Mouse (Mus musculus): ENCODE results near the gene Gna15.

Gna15 gene

DNA sequence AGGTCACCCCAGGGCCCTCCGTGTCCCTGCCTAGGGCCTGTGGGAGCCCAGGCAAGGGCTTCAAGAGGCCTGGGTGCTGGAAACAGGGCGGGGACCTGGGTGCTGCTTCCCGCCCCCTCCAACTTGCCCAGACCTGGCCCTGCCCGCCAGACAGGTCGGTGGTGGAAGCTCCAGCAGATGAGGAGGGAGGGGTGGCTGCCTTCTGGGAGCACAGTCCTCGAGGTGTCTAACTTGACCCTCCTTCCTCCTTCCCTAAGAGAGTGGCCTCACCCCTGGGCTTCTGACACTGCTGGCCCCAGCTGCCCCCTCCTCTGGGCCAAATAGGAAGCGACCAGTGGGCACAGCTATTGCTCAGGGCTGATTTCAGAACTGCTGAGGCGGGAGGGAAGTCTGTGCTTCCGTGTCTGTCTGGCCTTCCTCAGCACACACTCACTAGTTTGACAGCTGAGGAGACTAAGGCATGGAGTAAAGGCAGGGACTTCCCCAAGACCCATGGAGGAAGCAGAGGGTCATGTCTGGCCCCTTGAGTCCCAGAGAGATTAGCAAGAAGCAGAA is at the start of gene Gna15:
Gna15 (minus strand) TSS at position 175 of the 555 bp plus-strand sequence.
- no peak for DNase-seq (ENCODE audit: low spot score)

DNA sequence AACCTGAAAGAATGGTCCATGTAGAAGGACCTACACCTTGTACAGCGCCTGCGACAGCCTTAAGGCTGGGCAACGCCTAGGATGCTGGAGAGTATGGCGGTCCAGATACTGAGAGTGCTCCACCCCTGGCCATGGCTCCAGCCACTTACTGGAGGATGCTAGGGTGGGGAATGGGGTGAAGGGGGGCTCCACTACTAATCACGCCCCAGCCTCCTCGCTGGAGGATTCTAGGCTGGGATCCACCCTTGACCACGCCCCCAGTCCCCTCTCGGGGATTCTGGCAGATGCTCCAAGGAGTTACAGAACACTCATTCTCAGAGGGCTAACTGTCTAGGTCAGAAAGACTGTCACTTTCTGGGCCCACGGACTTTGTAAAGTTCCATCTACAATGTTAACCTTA is 49.0 kb upstream of the Gna15 start:
- DNase-seq (ENCODE audit: low spot score) = no peak

DNA sequence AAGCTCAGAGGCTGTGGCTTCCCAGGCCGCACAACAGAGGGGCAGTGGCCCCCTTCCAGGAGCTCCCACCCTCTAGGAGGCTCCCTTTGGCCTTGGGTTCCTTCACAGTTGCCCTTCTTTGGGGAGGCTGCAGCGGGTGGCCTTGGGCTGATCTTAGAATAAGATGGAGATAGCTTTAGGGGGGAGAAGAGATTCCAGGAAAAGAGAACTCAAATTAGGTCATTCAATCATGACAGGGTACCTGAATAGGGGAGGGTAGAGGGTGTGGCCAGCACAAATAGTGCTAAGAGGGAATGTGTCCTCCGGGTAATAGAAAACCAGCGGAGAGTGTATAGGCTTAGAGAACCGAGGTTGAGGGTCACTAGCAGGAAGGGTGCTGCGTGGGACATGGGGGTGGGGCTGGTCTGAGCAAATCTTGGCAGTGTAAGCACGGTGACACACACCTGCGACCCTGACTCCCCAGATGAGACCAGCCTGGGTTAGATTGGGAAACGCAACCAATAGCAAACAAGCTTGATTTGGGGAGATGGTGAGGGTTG is 48.2 kb upstream of the Gna15 start:
- DNase-seq (ENCODE audit: low spot score) = no peak

DNA sequence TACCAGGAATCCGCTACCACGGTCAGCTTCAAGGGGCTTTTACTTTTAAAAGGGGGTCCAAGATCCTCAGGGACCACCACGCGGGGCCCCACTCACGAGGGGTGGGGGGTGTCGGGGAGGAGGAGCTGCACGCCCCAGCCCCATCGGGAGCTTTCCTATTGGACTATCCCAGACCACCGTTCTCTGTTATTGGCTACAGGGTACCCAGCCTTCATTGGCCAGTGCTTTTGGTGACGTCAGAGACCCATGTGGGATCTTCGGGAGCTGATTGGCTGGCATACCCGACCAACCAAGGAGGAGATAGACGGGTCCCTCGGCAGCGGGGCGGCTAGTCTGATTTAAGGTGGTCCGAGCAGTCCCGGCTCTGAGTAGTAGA is 47.5 kb upstream of the Gna15 start:
- peak; percentile 99 for DNase-seq (ENCODE audit: low spot score)

DNA sequence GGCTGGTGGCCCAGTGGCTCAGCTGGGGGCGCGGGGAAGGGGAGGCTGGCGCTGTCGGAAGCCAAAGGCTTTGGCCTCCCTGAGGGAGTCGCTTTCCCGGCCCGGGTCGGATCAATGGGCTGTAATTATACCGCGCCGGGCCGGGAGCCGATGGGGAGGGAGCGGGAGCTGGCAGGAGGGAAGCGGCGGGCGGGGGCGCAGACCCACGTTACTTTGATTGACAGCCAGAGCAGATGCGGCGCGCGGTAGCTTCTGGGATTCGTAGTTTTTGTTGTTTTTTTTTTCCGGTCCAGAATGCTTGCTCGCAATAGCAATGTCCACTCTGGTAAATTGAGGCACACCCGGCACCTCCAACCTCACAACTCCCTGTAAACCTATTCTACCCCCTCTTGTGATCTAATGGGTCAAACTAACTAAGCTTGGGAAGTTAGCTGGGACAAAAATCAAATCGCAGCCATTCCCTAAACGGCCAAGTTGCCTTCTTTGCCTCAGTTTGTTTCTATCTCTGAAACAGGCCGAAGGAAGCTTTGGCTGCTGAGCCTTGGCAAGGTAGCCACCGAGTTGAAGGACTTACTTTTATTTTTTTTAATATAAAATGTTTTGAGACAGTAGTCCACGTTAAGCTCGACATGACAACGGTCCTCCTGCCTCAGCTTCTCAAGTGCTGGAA is 46.9 kb upstream of the Gna15 start:
- DNase-seq (ENCODE audit: low spot score) = peak; percentile 99

DNA sequence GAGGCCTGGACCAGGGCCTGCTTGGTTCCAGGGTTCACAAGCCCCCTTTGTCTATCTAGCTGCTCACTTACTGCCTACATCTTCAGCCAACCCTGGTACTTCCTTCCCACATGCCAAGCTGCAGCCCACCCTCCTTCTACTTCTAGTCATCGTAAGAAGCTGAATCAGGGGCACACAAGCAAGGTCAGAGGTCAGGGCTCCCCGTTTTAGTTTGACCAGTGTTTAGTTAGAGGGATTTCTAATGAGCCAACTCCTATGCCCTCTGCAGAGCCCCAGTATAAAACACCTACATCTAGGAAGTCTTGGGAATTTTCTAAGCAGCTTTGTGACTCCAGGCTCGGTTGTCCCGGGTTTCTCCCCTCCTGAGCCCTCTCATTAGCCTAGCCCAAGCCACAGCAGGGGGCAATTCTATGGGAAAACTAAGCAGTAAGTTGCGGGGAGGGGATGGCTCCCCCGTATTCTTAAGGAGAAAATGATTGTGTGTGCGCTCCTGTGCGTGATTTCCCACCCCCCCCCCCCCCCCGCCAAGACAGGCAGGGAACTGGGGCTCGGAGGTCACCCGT is 46.3 kb upstream of the Gna15 start:
- peak; percentile 76 for DNase-seq (ENCODE audit: low spot score)

DNA sequence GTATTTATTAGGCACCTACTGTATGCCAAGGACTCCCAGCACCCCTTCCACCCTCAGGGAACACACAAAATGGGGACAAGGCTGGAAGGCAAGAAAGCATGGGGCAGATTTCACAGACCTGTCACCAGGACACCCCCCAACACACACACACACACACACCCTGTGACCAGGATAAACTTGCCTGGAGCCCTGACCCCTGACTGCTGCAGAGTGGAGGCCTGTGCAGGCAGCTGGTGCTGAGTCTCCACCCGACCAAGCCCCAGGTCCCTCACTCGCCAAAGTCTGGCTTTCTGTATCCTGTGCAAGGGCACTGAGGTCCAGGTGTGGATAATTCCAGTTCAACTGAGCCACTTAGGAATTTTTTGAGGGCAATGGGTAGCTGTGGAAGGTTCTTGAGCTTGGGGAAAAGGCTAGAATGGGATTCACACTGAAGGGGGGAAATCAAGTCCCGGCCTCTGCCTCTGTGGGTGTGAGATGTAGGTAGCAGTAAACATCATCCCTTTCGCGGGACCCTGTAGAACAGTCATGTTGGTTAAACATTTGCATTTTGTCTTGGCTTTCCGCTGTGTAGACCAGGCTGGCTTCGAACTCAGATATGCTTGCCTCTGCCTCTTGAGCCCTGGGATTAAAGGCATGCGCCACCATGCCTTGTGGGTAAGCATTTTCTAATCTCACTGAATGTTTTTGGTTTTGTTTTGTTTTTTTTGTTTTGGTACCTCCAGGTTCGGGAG is 45.6 kb upstream of the Gna15 start:
- peak; percentile 33 for DNase-seq (ENCODE audit: low spot score)

DNA sequence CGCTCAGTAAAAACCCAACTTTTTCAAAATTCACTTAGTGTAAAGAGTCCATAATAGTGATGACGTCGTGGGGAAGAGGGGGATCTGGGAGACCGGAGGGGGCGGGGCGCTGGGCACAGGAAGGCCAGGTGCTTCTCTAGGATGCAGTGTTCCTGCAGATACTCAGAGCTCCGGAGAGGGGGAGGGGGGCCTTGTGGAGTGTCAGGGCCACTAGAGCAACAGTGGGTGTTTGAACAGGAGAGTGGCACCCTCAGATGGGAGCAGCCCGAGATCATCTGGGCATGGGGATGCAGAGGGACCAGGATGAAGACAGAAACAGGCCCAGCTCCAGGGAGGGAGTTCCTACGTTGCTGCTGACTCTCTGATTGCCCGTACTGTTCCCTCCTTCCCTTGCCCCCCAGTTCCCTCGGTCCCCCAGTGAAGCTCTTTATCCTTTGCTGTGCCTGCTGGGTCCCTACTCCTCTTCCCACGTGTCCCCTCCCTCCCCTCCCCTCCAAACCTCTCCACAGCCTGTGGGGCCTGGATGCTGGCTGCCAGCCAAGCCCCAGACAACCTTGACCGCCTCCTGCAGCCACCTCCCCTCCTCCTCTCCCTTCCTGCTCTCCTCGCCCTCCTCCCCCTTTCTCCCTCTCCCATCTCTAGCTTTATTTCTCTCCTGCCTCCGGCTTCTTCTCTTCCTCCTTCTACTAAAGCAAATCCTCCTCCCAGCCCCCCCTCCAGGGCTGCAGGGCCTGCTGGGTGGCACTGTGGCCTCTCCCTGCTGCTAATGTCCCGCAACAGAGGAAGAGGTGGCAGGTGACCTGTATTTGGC is 44.6 kb upstream of the Gna15 start:
- DNase-seq (ENCODE audit: low spot score) = peak; percentile 62

DNA sequence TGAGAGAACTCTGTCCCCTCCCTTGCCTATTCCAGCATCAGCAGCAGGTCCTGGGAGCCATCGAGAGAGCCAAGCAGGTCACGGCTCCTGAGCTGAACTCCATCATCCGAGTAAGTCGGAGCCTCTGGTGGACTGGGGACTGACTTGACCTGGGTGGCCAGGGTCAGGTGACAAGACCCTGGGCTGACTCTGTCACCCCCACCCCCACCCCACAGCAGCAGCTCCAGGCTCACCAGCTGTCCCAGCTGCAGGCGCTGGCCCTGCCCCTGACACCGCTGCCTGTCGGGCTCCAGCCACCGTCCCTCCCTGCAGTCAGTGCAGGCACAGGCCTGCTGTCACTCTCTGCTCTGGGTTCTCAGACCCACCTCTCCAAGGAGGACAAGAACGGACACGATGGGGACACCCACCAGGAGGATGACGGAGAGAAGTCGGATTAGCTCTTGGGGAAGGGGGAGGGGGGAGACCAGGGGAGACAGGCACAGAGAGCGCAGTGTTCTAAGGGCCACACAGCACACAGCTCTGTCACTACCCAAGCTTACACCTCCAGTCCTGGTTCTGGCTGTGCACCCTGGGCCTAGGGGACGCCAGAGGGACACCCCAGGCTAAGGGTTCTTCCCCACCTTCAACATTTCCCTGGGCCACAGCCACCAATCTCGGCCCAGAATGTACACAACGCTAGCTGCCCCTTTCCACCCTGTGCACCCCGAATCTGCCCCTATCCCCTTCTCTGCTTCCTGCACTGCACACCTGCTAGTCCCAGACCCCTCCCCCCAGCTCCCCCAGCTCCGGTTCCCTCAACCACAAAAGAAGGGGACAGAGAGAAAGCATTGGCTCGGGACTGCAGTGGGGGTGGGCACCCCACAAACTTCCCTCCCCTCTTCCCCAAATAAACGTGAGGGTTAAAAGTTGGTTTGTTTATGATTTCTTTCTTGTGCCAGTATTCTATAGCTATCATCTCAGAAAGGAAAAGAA is 41.5 kb upstream of the Gna15 start:
- no peak for DNase-seq (ENCODE audit: low spot score)

DNA sequence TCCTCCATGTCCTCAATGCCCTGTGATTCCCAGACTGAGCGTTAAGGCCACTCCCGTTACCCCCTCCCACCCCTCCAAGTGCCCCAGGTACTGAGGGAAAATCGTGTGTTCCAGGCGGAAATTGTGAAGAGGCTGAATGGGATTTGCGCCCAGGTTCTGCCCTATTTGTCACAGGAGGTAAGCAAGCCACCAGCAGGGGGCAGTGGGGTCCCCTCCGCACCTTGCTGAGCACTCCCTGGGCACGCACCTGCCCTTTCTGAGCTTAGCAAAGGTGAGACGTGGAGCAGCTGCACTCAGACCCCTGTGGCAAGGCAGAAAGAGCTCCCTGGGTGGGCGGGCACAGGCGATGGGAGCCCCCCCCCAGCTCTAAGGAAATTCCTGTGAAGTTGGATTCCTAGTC is 40.7 kb upstream of the Gna15 start:
- peak; percentile 70 for DNase-seq (ENCODE audit: low spot score)

DNA sequence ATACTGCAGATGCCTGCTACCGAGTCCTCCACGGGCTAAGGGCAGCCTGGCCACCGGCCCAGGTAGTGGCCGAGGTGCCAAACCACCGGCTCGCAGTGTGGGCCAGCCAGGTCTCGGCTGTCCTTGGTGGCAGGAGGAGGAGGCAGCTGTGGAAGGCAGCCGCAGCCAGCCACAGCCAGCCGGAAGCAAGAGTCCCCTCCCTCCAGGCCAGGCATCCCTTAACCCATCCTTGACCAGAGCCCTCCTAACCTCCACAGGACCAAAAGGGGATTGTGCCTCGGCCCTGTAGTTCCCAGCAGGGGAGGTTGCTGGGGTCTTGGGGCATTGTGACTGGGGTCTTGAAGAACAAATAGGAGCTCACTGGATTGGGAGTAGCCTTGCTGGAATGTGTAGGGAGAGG is 40.2 kb upstream of the Gna15 start:
- DNase-seq (ENCODE audit: low spot score) = peak; percentile 49

DNA sequence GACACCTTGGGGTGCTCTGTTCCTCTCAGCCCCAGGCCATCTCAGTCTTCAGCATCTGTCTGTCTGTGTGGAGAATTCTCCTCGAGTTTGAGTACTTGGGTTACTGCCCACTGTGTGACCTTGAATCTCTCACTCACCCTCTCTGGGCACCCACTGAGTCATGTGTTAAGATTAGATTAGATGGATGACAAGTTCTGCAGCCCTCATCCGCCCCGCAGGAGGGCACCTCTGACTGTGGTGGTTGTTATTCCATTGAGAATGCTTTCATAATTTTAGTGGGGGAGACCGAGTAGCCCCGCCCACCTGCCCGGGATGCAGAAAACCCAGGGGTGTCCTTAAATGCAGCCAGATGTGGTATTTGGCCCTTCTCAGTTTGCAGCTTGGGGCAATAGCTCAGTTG is 39.5 kb upstream of the Gna15 start:
- DNase-seq (ENCODE audit: low spot score) = no peak

DNA sequence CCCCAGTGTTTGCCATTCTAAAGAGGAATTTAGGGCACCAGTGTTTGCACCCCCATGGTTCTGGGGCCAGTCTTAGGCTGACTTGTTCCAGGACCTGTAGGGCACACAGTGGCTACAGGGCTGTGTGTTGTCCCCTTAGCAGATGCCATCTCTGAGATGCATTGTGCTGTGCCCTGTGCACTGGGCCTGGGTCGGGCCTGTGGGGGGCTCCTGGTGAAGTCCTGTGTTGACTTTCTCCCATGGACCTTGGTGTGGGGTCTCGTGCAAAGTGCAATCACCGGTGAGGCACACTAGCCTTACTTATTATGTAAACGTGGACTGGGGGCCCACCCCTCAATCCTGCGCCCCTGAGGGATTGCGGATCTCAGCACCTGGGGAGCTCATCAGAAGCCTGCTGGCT is 38.4 kb upstream of the Gna15 start:
- no peak for DNase-seq (ENCODE audit: low spot score)

DNA sequence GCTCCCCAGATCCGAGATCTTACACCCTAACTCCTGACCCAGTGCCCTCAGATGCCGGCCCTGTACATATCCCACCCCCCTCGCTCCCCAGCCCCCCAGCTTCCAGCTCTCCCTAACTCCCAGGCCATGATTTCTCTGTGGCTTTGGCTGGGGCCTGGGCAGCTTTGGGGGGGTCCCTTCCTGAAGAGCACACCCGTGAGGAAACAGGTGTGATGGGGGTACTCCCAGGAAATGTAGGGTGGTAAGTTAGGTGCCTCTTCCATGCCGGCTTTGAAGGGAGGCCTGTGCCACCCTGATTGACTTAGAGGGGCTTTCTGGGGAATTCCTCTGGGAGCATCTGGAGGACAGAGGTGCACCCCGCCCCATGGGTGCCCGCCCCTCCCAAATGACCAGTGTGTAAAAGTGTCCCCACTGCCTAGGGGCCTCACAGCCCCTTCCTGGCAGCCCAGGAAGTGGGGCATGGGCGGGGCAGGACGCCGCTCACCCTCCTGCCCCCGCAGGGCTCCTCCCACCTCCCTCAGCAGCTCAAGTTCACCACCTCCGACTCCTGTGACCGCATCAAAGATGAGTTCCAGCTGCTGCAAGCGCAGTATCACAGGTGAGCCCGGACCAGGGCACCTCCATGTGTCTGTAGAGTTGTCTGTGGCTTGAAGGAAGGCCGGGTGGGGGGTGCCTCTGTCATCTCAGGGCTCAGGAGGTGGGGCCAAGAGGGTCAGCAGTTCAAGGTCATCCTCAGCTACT is 36.9 kb upstream of the Gna15 start:
- DNase-seq (ENCODE audit: low spot score) = peak; percentile 29

DNA sequence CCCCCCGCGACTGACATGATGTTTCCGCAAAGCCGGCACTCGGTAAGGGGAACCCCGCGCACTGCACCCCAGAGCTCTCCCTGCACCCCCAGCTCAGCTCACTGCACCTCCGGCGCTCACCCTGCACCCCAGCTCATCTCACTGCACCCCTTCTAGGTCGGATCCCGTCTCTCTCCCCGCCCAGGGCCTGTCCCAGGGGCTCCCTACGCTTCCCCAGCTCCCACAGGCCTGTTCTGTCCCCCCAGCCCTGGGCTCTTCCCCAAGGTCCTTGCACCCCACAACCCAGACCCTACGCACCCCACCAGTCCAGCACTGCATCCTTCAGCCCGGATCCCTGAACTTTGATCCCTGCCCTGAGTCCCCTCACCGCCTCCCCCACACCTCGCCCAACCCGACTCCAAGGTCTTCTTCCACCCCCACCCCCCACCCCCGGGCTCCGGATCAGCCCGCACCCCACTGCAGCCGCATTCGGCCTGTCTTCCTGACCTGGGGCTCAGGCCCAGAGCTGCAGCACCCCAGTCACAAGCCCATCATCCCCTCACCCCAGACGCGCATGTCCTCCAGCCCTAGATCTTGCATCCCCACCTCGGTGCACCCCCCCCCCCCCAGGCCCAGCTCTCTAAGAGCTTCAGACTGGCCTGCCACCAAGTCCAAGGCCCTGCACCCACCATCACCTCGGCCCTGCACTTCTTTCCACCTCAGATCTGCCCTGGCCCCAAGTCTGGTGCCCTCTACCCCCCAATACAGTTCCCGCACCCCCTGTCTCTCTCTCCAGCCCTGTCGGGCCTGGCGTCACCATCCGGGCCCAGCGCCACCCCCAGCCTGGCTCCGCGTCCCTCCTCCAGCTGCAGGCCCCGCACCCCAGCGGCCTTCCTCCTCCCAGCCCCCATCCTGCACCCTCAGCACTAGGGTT is 35.9 kb upstream of the Gna15 start:
- DNase-seq (ENCODE audit: low spot score) = peak; percentile 44

DNA sequence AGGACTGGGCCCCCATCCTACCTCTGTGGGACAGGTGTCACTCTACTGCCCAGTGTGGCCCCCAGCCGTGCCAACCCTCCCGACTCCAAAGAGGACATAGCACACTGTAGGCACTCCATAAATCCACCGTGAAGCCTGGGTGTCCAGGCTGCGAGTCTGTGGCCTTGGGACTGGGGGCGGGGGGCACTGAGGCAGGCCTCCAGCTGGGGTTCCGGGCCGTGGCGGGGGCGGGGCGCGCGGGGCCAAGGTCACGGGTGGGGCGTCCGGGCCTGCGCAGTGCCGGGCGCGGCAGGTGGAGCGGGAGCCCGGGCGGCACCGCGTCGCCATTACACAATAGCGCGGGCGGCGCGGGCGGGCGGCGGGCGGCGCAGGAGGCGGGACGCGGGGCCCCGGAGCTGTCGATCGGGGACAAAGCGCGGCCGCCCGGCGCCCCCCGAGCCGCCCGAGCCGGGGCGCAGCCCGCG is 35.2 kb upstream of the Gna15 start, which contains the start of gene Aes:
Aes (plus strand) TSS at position 326 of the 464 bp plus-strand sequence.
- DNase-seq (ENCODE audit: low spot score) = peak; percentile 58

DNA sequence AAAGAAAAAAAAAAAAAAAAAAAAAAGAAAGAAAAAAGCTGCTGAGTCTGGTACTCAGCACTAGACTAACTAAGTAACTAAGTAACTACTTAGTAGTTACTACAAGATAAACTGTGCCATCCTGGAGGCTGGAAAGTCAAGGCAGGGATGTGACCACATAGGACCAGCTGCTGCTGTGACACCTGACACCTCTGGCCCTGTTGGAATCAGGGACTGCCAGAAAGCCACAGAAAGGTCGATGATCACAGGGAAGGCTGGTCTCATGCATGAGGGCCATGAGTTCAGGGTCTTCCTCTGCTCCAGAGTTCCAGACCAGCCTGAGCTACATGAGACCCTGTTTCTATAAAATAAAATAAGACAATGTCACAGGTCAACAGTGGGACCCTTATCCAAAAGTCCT is 33.5 kb upstream of the Gna15 start:
- no peak for DNase-seq (ENCODE audit: low spot score)

DNA sequence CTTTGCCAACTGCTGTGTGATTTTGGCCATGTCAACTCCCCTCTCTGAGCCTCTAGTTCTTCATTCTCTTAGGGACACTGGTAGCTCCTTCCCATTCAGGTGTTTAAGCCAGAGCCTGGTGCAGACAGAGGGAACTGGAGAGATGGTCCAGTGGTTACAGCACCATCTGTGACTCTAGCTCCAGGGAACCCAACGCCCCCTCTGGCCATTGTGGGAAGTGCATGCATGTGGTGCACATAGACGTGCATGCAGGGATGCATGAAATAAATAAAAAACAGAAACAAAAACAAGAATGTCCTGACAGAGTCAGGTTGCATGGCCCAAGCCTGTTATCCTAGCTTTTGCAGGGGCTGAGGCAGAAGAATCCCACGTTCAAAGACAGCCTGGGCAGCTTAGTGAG is 32.3 kb upstream of the Gna15 start:
- no peak for DNase-seq (ENCODE audit: low spot score)

All from retina, embryonic 14.5 days (tissue).